Mouse (Mus musculus) heart, postnatal 0 days (tissue): ENCODE measurements at regions not wholly inside any gene's neighbourhood (a gene's known extent, or its start where the extent isn't known, plus 50 kb on each side); places are given as distances from the start of the nearest gene placed in this dataset.
"Not testable (repeated sequence)": the region's sequence is repeated elsewhere in the genome, so short reads cannot be mapped to it uniquely, and the experiment has no call there.

Experiments
- ATAC-seq: fragments of 200-750 bp; cut with Nextera tagmentation; 2 replicates; pipeline ENCODE4 v1.8.0; 2017; ENCODE audit warnings: low read depth, moderate number of reproducible peaks, moderate library complexity; ENCODE audit not compliant: insufficient read depth
- DNase-seq: peaks from one replicate; pipeline ENCODE4 v3.0.0-alpha.2; 2016; ENCODE audit warnings: low spot score
- H3K27ac ChIP-seq: fragments of 300-500 bp; sonication (generic); 2 replicates; pipeline ENCODE4 v1.5.1; 2014; ENCODE audit warnings: low read depth, mild to moderate bottlenecking
- H3K27me3 ChIP-seq: fragments of 300-500 bp; sonication (generic); 2 replicates; pipeline ENCODE4 v1.6.1; 2014; ENCODE audit warnings: low read length, mixed read lengths; ENCODE audit not compliant: control insufficient read depth, insufficient read depth
- H3K36me3 ChIP-seq: fragments of 300-500 bp; sonication (generic); replicated peaks from 2 replicates; pipeline ENCODE4 v1.6.1; 2014; ENCODE audit warnings: low read length, mixed read lengths; ENCODE audit not compliant: control insufficient read depth, insufficient read depth
- H3K4me1 ChIP-seq: fragments of 300-500 bp; sonication (generic); 2 replicates; pipeline ENCODE4 v1.6.1; 2014; ENCODE audit warnings: antibody characterized with exemption; ENCODE audit not compliant: control insufficient read depth, insufficient read depth
- H3K4me2 ChIP-seq: fragments of 300-500 bp; sonication (generic); 2 replicates; pipeline ENCODE4 v1.6.1; 2014; ENCODE audit warnings: low read depth, mild to moderate bottlenecking, low read length, moderate library complexity
- H3K4me3 ChIP-seq: fragments of 300-500 bp; sonication (generic); 2 replicates; pipeline ENCODE4 v1.5.1; 2014; ENCODE audit warnings: low read depth, low read length
- H3K9ac ChIP-seq: fragments of 300-500 bp; sonication (generic); replicated peaks from 2 replicates; pipeline ENCODE4 v1.6.1; 2014; ENCODE audit warnings: low read depth, low read length, mixed read lengths
- H3K9me3 ChIP-seq: fragments of 300-500 bp; sonication (generic); replicated peaks from 2 replicates; pipeline ENCODE4 v1.6.1; 2016; ENCODE audit warnings: low read length; ENCODE audit not compliant: control insufficient read depth
- CTCF ChIP-seq: IDR thresholded peaks from 2 replicates; pipeline ENCODE4 v1.5.1; 2016; ENCODE audit warnings: antibody characterized with exemption, control low read depth, low read depth
- EP300 ChIP-seq: IDR thresholded peaks from 2 replicates; pipeline ENCODE4 v1.6.1; 2016; ENCODE audit warnings: antibody characterized with exemption, low read depth
- WGBS: fragments of 180-500 bp; shearing (Covaris S2); extraction: QIAGEN DNeasy Blood & Tissue Kit; methylation state at CpG from one replicate; pipeline ENCODE4 v1.1.7; 2014; 5-methylcytosine and 5-hydroxymethylcytosine counted together

- 35% methylated on average over 2 of the region's 2 CpGs for WGBS
- H3K4me2 ChIP-seq, result no peak overlapping the region
- peak; percentile 77 for DNase-seq
- H3K4me3 ChIP-seq, result no peak overlapping the region
- TF ChIP-seq EP300 (peak; percentile 95), CTCF (no peak)
- H3K9ac ChIP-seq, result no peak overlapping the region
- ATAC-seq, result peak; percentile 60; the same call in 1 of the 2 replicates
- no peaks in the 10 kb centered on the region for H3K4me1 ChIP-seq
- H3K27ac ChIP-seq, result peak overlapping the region; percentile 30; the same call in 1 of the 2 replicates
- no peaks in the 10 kb centered on the region for H3K27me3 ChIP-seq
- H3K36me3 ChIP-seq, result no peaks in the 10 kb centered on the region
- H3K9me3 ChIP-seq, result no peaks in the 10 kb centered on the region
Measured at GRCm38 (mm10) chr13:4791139-4791538, 182.2 kb upstream of the Akr1e1 start.

GRCm38 (mm10) chr13:4790414-4790813, 181.4 kb upstream of the Akr1e1 start:
- DNase-seq (no peak), ATAC-seq (no peak)
- Histone ChIP-seq H3K27me3 (no peaks in the 10 kb centered on the region), H3K36me3 (no peaks in the 10 kb centered on the region), H3K4me1 (no peaks in the 10 kb centered on the region), H3K9me3 (no peaks in the 10 kb centered on the region), H3K4me2 (no peak overlapping the region), H3K4me3 (no peak overlapping the region), H3K9ac (no peak overlapping the region), H3K27ac (no peak overlapping the region)
- TF ChIP-seq CTCF, result no peak
- no peak for TF ChIP-seq EP300
- 69% methylated on average over 2 of the region's 2 CpGs for WGBS

- no peak overlapping the region for H3K4me2 ChIP-seq
- TF ChIP-seq EP300, result no peak
- TF ChIP-seq CTCF, result no peak
- no peaks in the 10 kb centered on the region for H3K9me3 ChIP-seq
- ATAC-seq (no peak), DNase-seq (no peak)
- no peak overlapping the region for H3K27ac ChIP-seq
- no peaks in the 10 kb centered on the region for H3K36me3 ChIP-seq
- no peak overlapping the region for H3K9ac ChIP-seq
- H3K4me1 ChIP-seq, result no peaks in the 10 kb centered on the region
- H3K27me3 ChIP-seq, result no peaks in the 10 kb centered on the region
- H3K4me3 ChIP-seq, result no peak overlapping the region
- 54% methylated on average over 3 of the region's 3 CpGs for WGBS
Measured at GRCm38 (mm10) chr13:4783290-4783689, 174.3 kb upstream of the Akr1e1 start.

- not testable (repeated sequence) for H3K4me3 ChIP-seq, H3K4me1 ChIP-seq, H3K27me3 ChIP-seq, H3K36me3 ChIP-seq, ATAC-seq, H3K9me3 ChIP-seq, DNase-seq, H3K27ac ChIP-seq, H3K4me2 ChIP-seq, H3K9ac ChIP-seq
- WGBS, result 76% methylated on average over 3 of the region's 3 CpGs
Measured at GRCm38 (mm10) chr13:4778264-4778823, 169.4 kb upstream of the Akr1e1 start.

GRCm38 (mm10) chr13:4776855-4777254, 167.9 kb upstream of the Akr1e1 start:
- Histone ChIP-seq H3K36me3 (no peaks in the 10 kb centered on the region), H3K4me3 (no peak overlapping the region), H3K9me3 (no peaks in the 10 kb centered on the region), H3K4me2 (no peak overlapping the region), H3K27ac (no peak overlapping the region), H3K9ac (no peak overlapping the region), H3K27me3 (no peaks in the 10 kb centered on the region), H3K4me1 (no peaks in the 10 kb centered on the region)
- DNase-seq (peak; percentile 76), ATAC-seq (no peak)
- 33% methylated on average over 4 of the region's 4 CpGs for WGBS
- TF ChIP-seq CTCF (peak; percentile 77), EP300 (no peak)

GRCm38 (mm10) chr13:4772324-4772723, 163.3 kb upstream of the Akr1e1 start:
- Histone ChIP-seq H3K9ac (no peak overlapping the region), H3K4me2 (no peak overlapping the region), H3K4me1 (no peaks in the 10 kb centered on the region), H3K9me3 (no peaks in the 10 kb centered on the region), H3K4me3 (no peak overlapping the region), H3K27ac (peak overlapping the region; percentile 97), H3K27me3 (no peaks in the 10 kb centered on the region), H3K36me3 (no peaks in the 10 kb centered on the region)
- 82% methylated on average over 2 of the region's 2 CpGs for WGBS
- ATAC-seq, result no peak
- no peak for DNase-seq
- TF ChIP-seq CTCF (no peak), EP300 (no peak)
